Mouse (Mus musculus) adrenal gland, adult (tissue): ENCODE data around the gene Pnmal2.
"Not testable (repeated sequence)": the region's sequence is repeated elsewhere in the genome, so short reads cannot be mapped to it uniquely, and the experiment has no call there.

Source experiments
- DNase-seq, 2 experiments: peaks; one replicate each; pipeline ENCODE4 v3.0.0; 2022 to 2023; ENCODE audit warnings: low spot score in 1 of 2; ENCODE audit not compliant: inconsistent age in 2 of 2

Gene Pnmal2

GRCm38 (mm10) chr7:16938117-16938791 lies 6.2 kb upstream of the Pnmal2 start:
- DNase-seq, result no peak

- peak; percentile 74 to 86 for DNase-seq
Observed at GRCm38 (mm10) chr7:16940292-16940691, 4.2 kb upstream of the Pnmal2 start.

- DNase-seq, result no peak
Observed at GRCm38 (mm10) chr7:16942861-16943260, 1.6 kb upstream of the Pnmal2 start.

GRCm38 (mm10) chr7:16944808-16945315 lies 380 bp downstream of the Pnmal2 start:
- no peak for DNase-seq

GRCm38 (mm10) chr7:16945419-16945818 lies 937 bp downstream of the Pnmal2 start:
- peak in 1 of 2 experiments; percentile 35 for DNase-seq

GRCm38 (mm10) chr7:16946441-16947348 lies 2.2 kb downstream of the Pnmal2 start:
- peak in 1 of 2 experiments; percentile 35 for DNase-seq

GRCm38 (mm10) chr7:16947349-16947895 lies 2.9 kb downstream of the Pnmal2 start:
- no peak for DNase-seq

GRCm38 (mm10) chr7:16947959-16948361 lies 3.5 kb downstream of the Pnmal2 start:
- peak; percentile 37 to 63 for DNase-seq

GRCm38 (mm10) chr7:16948923-16949458 lies 4.5 kb downstream of the Pnmal2 start:
- DNase-seq, result no peak

GRCm38 (mm10) chr7:16949908-16950841 lies 5.7 kb downstream of the Pnmal2 start:
- DNase-seq, result peak; percentile 80 to 93

- DNase-seq, result peak; percentile 85 to 95
Observed at GRCm38 (mm10) chr7:16950861-16951635, 6.6 kb downstream of the Pnmal2 start.

GRCm38 (mm10) chr7:16953776-16954175 lies 9.3 kb downstream of the Pnmal2 start:
- not testable (repeated sequence) for DNase-seq

GRCm38 (mm10) chr7:16955712-16956111 lies 11.2 kb downstream of the Pnmal2 start:
- DNase-seq, result no peak

- DNase-seq, result no peak
Observed at GRCm38 (mm10) chr7:16956410-16957265, 12.2 kb downstream of the Pnmal2 start.

- DNase-seq, result peak; percentile 82 to 91
Observed at GRCm38 (mm10) chr7:16959539-16960187, 15.2 kb downstream of the Pnmal2 start, which contains the start of gene Pnmal1. Gene Pnmal1, plus strand, starts transcription at chr7:16959679.

- DNase-seq, result no peak
Observed at GRCm38 (mm10) chr7:16961678-16962077, 17.2 kb downstream of the Pnmal2 start.

GRCm38 (mm10) chr7:16968414-16968813 lies 23.9 kb downstream of the Pnmal2 start:
- no peak for DNase-seq

- no peak for DNase-seq
Observed at GRCm38 (mm10) chr7:16971160-16971559, 26.7 kb downstream of the Pnmal2 start.
